Mouse (Mus musculus) erythroblast, embryonic 14.5 days (primary cell): ENCODE measurements around the gene Zfp763. TPM values are rescaled to one million over a fixed set of nuclear protein-coding genes. Genes with fewer than 3 reads are reported as not detected.
"Not testable (repeated sequence)": the region's sequence is repeated elsewhere in the genome, so short reads cannot be mapped to it uniquely, and the experiment has no call there.

Source experiments
- H3K27me3 ChIP-seq: 2 replicates; pipeline ENCODE4 v1.6.1; 2012; ENCODE audit warnings: inconsistent platforms; ENCODE audit not compliant: control insufficient read depth
- H3K36me3 ChIP-seq: 2 replicates; pipeline ENCODE4 v1.6.1; 2012; ENCODE audit warnings: mild to moderate bottlenecking, inconsistent platforms; ENCODE audit not compliant: control insufficient read depth
- H3K4me1 ChIP-seq: 2 replicates; pipeline ENCODE4 v1.6.1; 2012; ENCODE audit warnings: inconsistent platforms; ENCODE audit not compliant: control insufficient read depth
- H3K4me3 ChIP-seq: replicated peaks from 2 replicates; pipeline ENCODE3; 2012; ENCODE audit warnings: moderate library complexity, mild to moderate bottlenecking, inconsistent platforms
- H3K9me3 ChIP-seq: 2 replicates; pipeline ENCODE4 v1.6.1; 2012; ENCODE audit warnings: low read length, inconsistent platforms, mixed read lengths; ENCODE audit not compliant: control insufficient read depth
- GATA1 ChIP-seq: IDR thresholded peaks from 2 replicates; pipeline ENCODE4 v1.6.1; 2012; ENCODE audit warnings: low read length, inconsistent platforms, mixed read lengths
- TAL1 ChIP-seq: IDR thresholded peaks from 3 replicates; pipeline ENCODE4 v1.6.1; 2012; ENCODE audit warnings: low read length, inconsistent platforms, mixed read lengths
- polyA plus RNA-seq: library from polyadenylated mRNA; stranded (reverse); fragments of >175 nt; gene quantifications from 2 replicates; pipeline ENCODE4 v1.2.3, GENCODE M21; 2012

Zfp763 gene
- not detected in 2 replicates for polyA plus RNA-seq

GRCm38 (mm10) chr17:33032900-33033891, at the start of gene Zfp763:
Zfp763 (minus strand) TSS chr17:33033402.
- Histone ChIP-seq H3K27me3 (no peaks in the 10 kb centered on the region), H3K36me3 (no peaks in the 10 kb centered on the region), H3K4me1 (peaks cover 12% of the 10 kb centered on the region), H3K4me3 (peak within 1 kb of the TSS; percentile 86), H3K9me3 (no peaks in the 10 kb centered on the region)
- TF ChIP-seq GATA1 (peak; percentile 55; the same call in 1 of the 2 replicates), TAL1 (no peak)

- H3K27me3 ChIP-seq: no peaks in the 10 kb centered on the region
- no peak for TF ChIP-seq TAL1
- no peak within 1 kb of the TSS for H3K4me3 ChIP-seq
- no peaks in the 10 kb centered on the region for H3K9me3 ChIP-seq
- H3K4me1 ChIP-seq: no peaks in the 10 kb centered on the region
- no peaks in the 10 kb centered on the region for H3K36me3 ChIP-seq
Observed at GRCm38 (mm10) chr17:33067958-33068357, 34.8 kb upstream of the Zfp763 start, which contains the start of gene 4921501E09Rik. 4921501E09Rik (minus strand) TSS chr17:33068058.

GRCm38 (mm10) chr17:33063001-33063400, 29.8 kb upstream of the Zfp763 start:
- Histone ChIP-seq H3K36me3 (no peaks in the 10 kb centered on the region), H3K27me3 (no peaks in the 10 kb centered on the region), H3K4me3 (no peak overlapping the region), H3K4me1 (no peaks in the 10 kb centered on the region), H3K9me3 (no peaks in the 10 kb centered on the region)
- no peak for TF ChIP-seq TAL1
- TF ChIP-seq GATA1: no peak

- Histone ChIP-seq H3K27me3 (no peaks in the 10 kb centered on the region), H3K4me3 (no peak overlapping the region), H3K36me3 (no peaks in the 10 kb centered on the region), H3K4me1 (no peaks in the 10 kb centered on the region), H3K9me3 (no peaks in the 10 kb centered on the region)
- TF ChIP-seq GATA1: no peak
- TF ChIP-seq TAL1: no peak
Observed at GRCm38 (mm10) chr17:33058791-33059190, 25.6 kb upstream of the Zfp763 start.

GRCm38 (mm10) chr17:33032376-33032775, 826 bp downstream of the Zfp763 start:
- Histone ChIP-seq H3K36me3 (peaks cover 2% of the 10 kb centered on the region; the same call in 1 of the 2 replicates), H3K27me3 (no peaks in the 10 kb centered on the region), H3K4me3 (peak overlapping the region; percentile 86), H3K4me1 (peaks cover 12% of the 10 kb centered on the region), H3K9me3 (peaks cover 3% of the 10 kb centered on the region)
- TF ChIP-seq TAL1 (no peak), GATA1 (no peak)

- H3K4me3 ChIP-seq, H3K4me1 ChIP-seq, H3K27me3 ChIP-seq: not testable (repeated sequence)
- Histone ChIP-seq H3K9me3 (peaks cover 49% of the 10 kb centered on the region), H3K36me3 (peaks cover 47% of the 10 kb centered on the region)
Observed at GRCm38 (mm10) chr17:33020434-33020833, 12.8 kb downstream of the Zfp763 start.

GRCm38 (mm10) chr17:33008337-33008736, 24.9 kb downstream of the Zfp763 start:
- H3K36me3 ChIP-seq: peaks cover 19% of the 10 kb centered on the region
- H3K9me3 ChIP-seq: peaks cover 7% of the 10 kb centered on the region
- TF ChIP-seq TAL1 (no peak), GATA1 (no peak)
- H3K4me1 ChIP-seq: no peaks in the 10 kb centered on the region
- no peak overlapping the region for H3K4me3 ChIP-seq
- H3K27me3 ChIP-seq: no peaks in the 10 kb centered on the region

GRCm38 (mm10) chr17:32998492-32998891, 34.7 kb downstream of the Zfp763 start:
- H3K4me3 ChIP-seq: no peak overlapping the region
- peaks cover 23% of the 10 kb centered on the region for H3K36me3 ChIP-seq
- H3K9me3 ChIP-seq: peaks cover 8% of the 10 kb centered on the region
- TF ChIP-seq TAL1: no peak
- no peak for TF ChIP-seq GATA1
- no peaks in the 10 kb centered on the region for H3K27me3 ChIP-seq
- H3K4me1 ChIP-seq: peaks cover 12% of the 10 kb centered on the region

GRCm38 (mm10) chr17:32992699-32993474, 40.3 kb downstream of the Zfp763 start, which contains the start of gene Zfp952:
Zfp952 (plus strand) TSS chr17:32993129.
- H3K9me3 ChIP-seq: no peaks in the 10 kb centered on the region
- peak within 1 kb of the TSS; percentile 96 for H3K4me3 ChIP-seq
- H3K4me1 ChIP-seq: peaks cover 16% of the 10 kb centered on the region
- no peaks in the 10 kb centered on the region; the same call in 1 of the 2 replicates for H3K36me3 ChIP-seq
- no peaks in the 10 kb centered on the region for H3K27me3 ChIP-seq
- TF ChIP-seq GATA1 (no peak), TAL1 (no peak)
